Mouse (Mus musculus): ENCODE data around the gene Kctd15.

The Kctd15 gene

GRCm38 (mm10) chr7:34618141-34618890 lies 38.2 kb downstream of the Kctd15 start:
- no peak for DNase-seq (ENCODE audit: low read depth)

- DNase-seq (ENCODE audit: low read depth): no peak
Measured at GRCm38 (mm10) chr7:34616275-34616674, 40.3 kb downstream of the Kctd15 start.

GRCm38 (mm10) chr7:34610445-34610844 lies 46.1 kb downstream of the Kctd15 start:
- no peak for DNase-seq (ENCODE audit: low read depth)

- DNase-seq (ENCODE audit: low read depth): no peak
Measured at GRCm38 (mm10) chr7:34607334-34607970, 49.1 kb downstream of the Kctd15 start.

- no peak for DNase-seq (ENCODE audit: low read depth)
Measured at GRCm38 (mm10) chr7:34606729-34607128, 49.8 kb downstream of the Kctd15 start.

GRCm38 (mm10) chr7:34606051-34606450 lies 50.5 kb downstream of the Kctd15 start:
- DNase-seq (ENCODE audit: low read depth): no peak

GRCm38 (mm10) chr7:34598576-34598975 lies 58.0 kb downstream of the Kctd15 start:
- DNase-seq (ENCODE audit: low read depth): no peak

- DNase-seq (ENCODE audit: low read depth): no peak
Measured at GRCm38 (mm10) chr7:34597986-34598385, 58.5 kb downstream of the Kctd15 start.

GRCm38 (mm10) chr7:34596531-34597235 lies 59.8 kb downstream of the Kctd15 start:
- no peak for DNase-seq (ENCODE audit: low read depth)

- no peak for DNase-seq (ENCODE audit: low read depth)
Measured at GRCm38 (mm10) chr7:34595307-34595565, 61.3 kb downstream of the Kctd15 start.

GRCm38 (mm10) chr7:34594501-34595306 lies 61.8 kb downstream of the Kctd15 start:
- DNase-seq (ENCODE audit: low read depth): no peak

- DNase-seq (ENCODE audit: low read depth): no peak
Measured at GRCm38 (mm10) chr7:34590711-34591110, 65.8 kb downstream of the Kctd15 start.
